Mouse (Mus musculus) midbrain, embryonic 16.5 days (tissue): ENCODE data around the gene Lin52. TPM values are rescaled to one million over a fixed set of nuclear protein-coding genes. Genes with fewer than 3 reads are reported as not detected.

Experiments
- ATAC-seq: fragments of 200-750 bp; cut with Nextera tagmentation; 2 replicates; pipeline ENCODE4 v1.8.0; 2017; ENCODE audit warnings: moderate TSS enrichment
- H3K27ac ChIP-seq: fragments of 300-500 bp; sonication (generic); 2 replicates; pipeline ENCODE4 v1.5.1; 2014; ENCODE audit warnings: mild to moderate bottlenecking, low read length, mixed read lengths
- H3K27me3 ChIP-seq: fragments of 300-500 bp; sonication (generic); 2 replicates; pipeline ENCODE4 v1.6.1; 2014; ENCODE audit warnings: low read depth, low read length, mixed read lengths; ENCODE audit not compliant: control insufficient read depth, insufficient read depth
- H3K36me3 ChIP-seq: fragments of 300-500 bp; sonication (generic); 2 replicates; pipeline ENCODE4 v1.6.1; 2014; ENCODE audit warnings: mild to moderate bottlenecking, low read length, moderate library complexity, mixed read lengths; ENCODE audit not compliant: control insufficient read depth, insufficient read depth
- H3K4me1 ChIP-seq: fragments of 300-500 bp; sonication (generic); 2 replicates; pipeline ENCODE4 v1.6.1; 2014; ENCODE audit warnings: mild to moderate bottlenecking, low read length, mixed read lengths; ENCODE audit not compliant: control insufficient read depth, insufficient read depth
- H3K4me2 ChIP-seq: fragments of 300-500 bp; sonication (generic); 2 replicates; pipeline ENCODE4 v1.6.1; 2014; ENCODE audit warnings: mild to moderate bottlenecking, low read length, mixed read lengths
- H3K4me3 ChIP-seq: fragments of 300-500 bp; sonication (generic); 2 replicates; pipeline ENCODE4 v1.5.1; 2014; ENCODE audit warnings: low read depth, mild to moderate bottlenecking, low read length, moderate library complexity, mixed read lengths
- H3K9ac ChIP-seq: fragments of 300-500 bp; sonication (generic); 2 replicates; pipeline ENCODE4 v1.6.1; 2014; ENCODE audit warnings: low read depth, low read length, mixed read lengths
- H3K9me3 ChIP-seq: fragments of 300-500 bp; sonication (generic); replicated peaks from 2 replicates; pipeline ENCODE4 v1.6.1; 2014; ENCODE audit warnings: mild to moderate bottlenecking, low read length, mixed read lengths; ENCODE audit not compliant: control insufficient read depth, poor library complexity, severe bottlenecking
- WGBS: fragments of 180-500 bp; shearing (Covaris S2); extraction: QIAGEN DNeasy Blood & Tissue Kit; methylation state at CpG from one replicate; pipeline ENCODE4 v1.1.7; 2014; 5-methylcytosine and 5-hydroxymethylcytosine counted together
- polyA plus RNA-seq: library from polyadenylated mRNA; unstranded; fragments of >200 nt; fragmentation: Nextera tagmentation; extraction: Ambion mirVana; gene quantifications from 2 replicates; pipeline ENCODE4 v1.2.1, GENCODE M21; 2015

The Lin52 gene
- polyA plus RNA-seq, 1 experiment from 2014 or later = 36.1 TPM

- no peak overlapping the region; the same call in 1 of the 2 replicates for H3K4me3 ChIP-seq
- no peaks in the 10 kb centered on the region for H3K9me3 ChIP-seq
- no peak overlapping the region for H3K9ac ChIP-seq
- under 1% methylated on average over 36 of the region's 40 CpGs for WGBS
- H3K27ac ChIP-seq = no peak overlapping the region
- ATAC-seq = no peak
- H3K27me3 ChIP-seq = peaks cover 39% of the 10 kb centered on the region
- H3K4me2 ChIP-seq = peak overlapping the region; percentile 29
- H3K36me3 ChIP-seq = no peaks in the 10 kb centered on the region
- H3K4me1 ChIP-seq = peaks cover 2% of the 10 kb centered on the region; the same call in 1 of the 2 replicates
Measured at GRCm38 (mm10) chr12:84569976-84570693, 118.9 kb downstream of the Lin52 start.

GRCm38 (mm10) chr12:84570694-84571415, 119.6 kb downstream of the Lin52 start:
- Histone ChIP-seq H3K27ac (no peak overlapping the region), H3K9ac (no peak overlapping the region), H3K4me1 (peaks cover 2% of the 10 kb centered on the region; the same call in 1 of the 2 replicates), H3K4me2 (no peak overlapping the region), H3K36me3 (no peaks in the 10 kb centered on the region), H3K27me3 (peaks cover 44% of the 10 kb centered on the region), H3K9me3 (no peaks in the 10 kb centered on the region), H3K4me3 (no peak overlapping the region)
- 2% methylated on average over 34 of the region's 34 CpGs for WGBS
- ATAC-seq = no peak

DNA sequence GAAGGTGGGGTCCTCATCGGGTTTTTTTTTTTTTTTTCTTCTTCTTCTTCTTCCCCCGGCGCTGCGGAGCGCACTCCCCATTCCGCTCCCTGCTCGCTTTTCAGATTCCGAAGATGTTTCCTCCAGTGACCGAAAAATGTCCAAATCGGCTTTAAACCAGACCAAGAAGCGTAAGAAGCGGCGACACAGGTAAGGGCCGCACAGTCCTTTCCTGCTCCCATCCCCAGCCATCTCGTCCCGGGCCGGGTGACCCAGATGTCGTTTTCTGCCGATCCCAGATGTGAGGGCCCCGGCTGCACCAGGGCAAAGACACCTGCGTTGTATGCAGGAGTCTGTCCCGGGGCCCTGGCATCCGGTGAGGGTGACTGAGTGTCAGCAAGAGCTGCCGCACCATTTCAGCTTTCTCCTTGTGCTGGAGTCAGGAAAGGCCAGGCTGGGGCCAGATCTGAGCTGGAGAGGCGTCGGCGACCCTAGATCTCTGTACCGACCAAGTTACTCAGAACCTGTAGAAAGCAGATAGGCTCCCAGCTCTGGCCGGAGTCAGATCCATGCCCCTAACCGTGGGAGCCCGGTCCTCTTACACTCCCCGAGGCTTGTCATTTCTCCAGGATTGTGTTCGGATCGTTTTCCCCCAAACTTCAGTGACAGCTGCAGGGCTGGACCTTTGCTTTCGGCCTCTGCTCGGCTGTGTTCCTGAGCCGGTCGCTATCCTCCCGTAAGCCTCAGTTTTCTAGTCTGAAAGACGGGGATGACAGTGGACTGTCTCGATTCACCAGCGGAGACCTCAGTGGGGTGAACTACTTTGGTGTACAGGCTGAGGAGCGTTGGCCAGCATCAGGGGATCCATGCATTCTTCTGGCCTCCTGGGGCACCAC, 120.5 kb downstream of the Lin52 start:
- Histone ChIP-seq H3K4me3 (no peak overlapping the region), H3K9me3 (no peaks in the 10 kb centered on the region), H3K4me1 (peaks cover 2% of the 10 kb centered on the region; the same call in 1 of the 2 replicates), H3K4me2 (no peak overlapping the region), H3K27me3 (peaks cover 44% of the 10 kb centered on the region), H3K9ac (no peak overlapping the region), H3K27ac (no peak overlapping the region), H3K36me3 (no peaks in the 10 kb centered on the region)
- ATAC-seq = no peak
- WGBS = 2% methylated on average over 42 of the region's 43 CpGs

DNA sequence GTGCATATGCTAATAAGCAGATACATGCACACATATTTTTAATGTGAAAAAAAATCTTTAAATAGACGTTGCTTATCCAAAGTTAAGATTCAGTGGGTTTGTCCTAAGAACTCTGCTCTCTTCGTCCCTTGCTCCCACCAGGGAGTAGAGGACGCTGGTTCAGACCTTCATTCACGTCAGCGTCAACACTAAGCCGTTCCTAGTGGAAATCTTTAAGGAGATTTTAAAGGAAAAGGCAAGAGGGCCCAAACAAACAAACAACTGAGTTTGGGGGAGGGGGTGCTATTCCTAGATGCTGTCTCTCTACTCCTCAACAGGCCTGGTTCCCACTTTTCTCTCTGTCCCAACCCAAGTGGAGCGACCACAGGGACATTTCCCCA, 121.1 kb downstream of the Lin52 start:
- Histone ChIP-seq H3K4me3 (no peak overlapping the region), H3K27ac (no peak overlapping the region), H3K4me2 (no peak overlapping the region), H3K36me3 (no peaks in the 10 kb centered on the region), H3K9me3 (no peaks in the 10 kb centered on the region), H3K4me1 (peaks cover 2% of the 10 kb centered on the region; the same call in 1 of the 2 replicates), H3K27me3 (peaks cover 41% of the 10 kb centered on the region), H3K9ac (no peak overlapping the region)
- no peak for ATAC-seq
- WGBS = 5% methylated on average over 7 of the region's 7 CpGs

DNA sequence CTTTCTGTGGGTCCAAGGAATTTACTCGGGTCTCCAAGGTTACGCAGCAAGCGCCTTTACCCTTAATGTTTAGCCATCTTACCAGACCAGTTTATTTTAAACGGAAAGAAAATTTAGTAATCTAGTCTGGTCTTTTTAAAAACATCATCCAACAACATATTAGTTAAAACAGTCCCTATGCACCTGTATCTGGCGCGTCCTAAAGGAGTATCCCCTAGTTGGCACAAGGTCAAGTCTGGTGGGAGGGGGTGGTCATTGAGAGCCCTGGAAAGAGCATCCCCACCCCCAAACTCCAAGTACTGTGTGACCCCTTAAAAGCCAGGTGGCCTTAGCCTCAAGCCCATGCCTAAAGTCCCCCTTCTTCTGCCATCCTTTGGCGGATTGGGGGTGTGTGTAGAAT, 121.9 kb downstream of the Lin52 start:
- H3K4me1 ChIP-seq = peaks cover 2% of the 10 kb centered on the region; the same call in 1 of the 2 replicates
- no peak for ATAC-seq
- H3K4me3 ChIP-seq = no peak overlapping the region
- no peaks in the 10 kb centered on the region for H3K36me3 ChIP-seq
- peaks cover 34% of the 10 kb centered on the region for H3K27me3 ChIP-seq
- no peak overlapping the region for H3K9ac ChIP-seq
- H3K9me3 ChIP-seq = no peaks in the 10 kb centered on the region
- WGBS = 16% methylated on average over 7 of the region's 7 CpGs
- no peak overlapping the region for H3K27ac ChIP-seq
- no peak overlapping the region for H3K4me2 ChIP-seq

GRCm38 (mm10) chr12:84577768-84578439, 126.7 kb downstream of the Lin52 start:
- Histone ChIP-seq H3K36me3 (no peaks in the 10 kb centered on the region), H3K4me1 (no peaks in the 10 kb centered on the region), H3K4me3 (no peak overlapping the region), H3K9me3 (no peaks in the 10 kb centered on the region), H3K9ac (no peak overlapping the region), H3K27me3 (peaks cover 18% of the 10 kb centered on the region), H3K27ac (no peak overlapping the region), H3K4me2 (no peak overlapping the region)
- WGBS = 76% methylated on average over 11 of the region's 11 CpGs
- ATAC-seq = no peak

DNA sequence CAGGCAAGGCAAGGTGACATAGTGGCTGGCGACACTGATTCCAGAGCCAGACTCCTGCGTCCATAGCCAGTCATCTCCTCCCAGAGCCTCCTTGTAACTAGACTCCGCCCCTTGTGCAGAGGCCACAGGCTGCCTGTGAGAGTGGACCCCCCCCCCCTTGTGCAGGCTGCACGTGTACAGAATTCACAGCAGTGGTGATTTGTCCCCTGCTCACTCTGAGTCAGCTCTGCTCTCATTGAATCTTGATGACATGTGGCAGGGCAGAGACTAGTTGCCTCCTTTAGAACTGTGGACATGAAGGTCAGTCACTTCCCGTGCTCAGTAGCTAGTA, 127.2 kb downstream of the Lin52 start:
- H3K9me3 ChIP-seq = no peaks in the 10 kb centered on the region
- peaks cover 13% of the 10 kb centered on the region for H3K27me3 ChIP-seq
- no peaks in the 10 kb centered on the region for H3K4me1 ChIP-seq
- H3K9ac ChIP-seq = no peak overlapping the region
- H3K4me2 ChIP-seq = no peak overlapping the region
- WGBS = 27% methylated on average over 5 of the region's 5 CpGs
- H3K27ac ChIP-seq = no peak overlapping the region
- ATAC-seq = no peak
- H3K4me3 ChIP-seq = no peak overlapping the region
- H3K36me3 ChIP-seq = no peaks in the 10 kb centered on the region

DNA sequence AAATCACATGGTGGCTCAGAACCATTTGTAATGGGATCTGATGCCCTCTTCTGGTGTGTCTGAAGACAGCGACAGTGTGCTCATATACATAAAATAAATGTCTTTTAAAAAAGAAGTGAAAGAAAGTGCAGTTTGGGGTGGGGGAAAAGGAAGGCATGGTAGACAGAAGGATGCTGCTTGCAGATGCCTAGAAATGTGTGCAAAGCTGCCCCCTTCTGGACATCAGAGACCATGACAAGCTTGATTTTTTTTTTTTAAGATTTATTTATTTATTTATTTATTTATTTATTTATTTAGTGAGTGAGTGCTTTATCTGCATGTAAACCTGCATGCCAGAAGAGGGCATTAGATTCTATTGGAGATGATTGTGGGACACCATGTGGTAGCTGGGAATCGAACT, 130.1 kb downstream of the Lin52 start:
- ATAC-seq = no peak
- Histone ChIP-seq H3K27ac (no peak overlapping the region), H3K36me3 (no peaks in the 10 kb centered on the region), H3K9me3 (no peaks in the 10 kb centered on the region), H3K4me1 (no peaks in the 10 kb centered on the region), H3K9ac (no peak overlapping the region), H3K4me2 (no peak overlapping the region), H3K27me3 (no peaks in the 10 kb centered on the region; the same call in 1 of the 2 replicates), H3K4me3 (no peak overlapping the region)
- WGBS = 92% methylated on average over 2 of the region's 2 CpGs
